Mouse (Mus musculus) limb, embryonic 10.5 days (tissue): ENCODE measurements around the gene Bhlhe23. TPM values are rescaled to one million over a fixed set of nuclear protein-coding genes. Genes with fewer than 3 reads are reported as not detected.

Source experiments
- DNase-seq: peaks from one replicate; pipeline ENCODE4 v3.0.0-alpha.2; 2017; ENCODE audit warnings: low spot score
- H3K27ac ChIP-seq: fragments of 300-500 bp; sonication (generic); 2 replicates; pipeline ENCODE4 v1.5.1; 2016; ENCODE audit warnings: mild to moderate bottlenecking
- H3K27me3 ChIP-seq: fragments of 300-500 bp; sonication (generic); 2 replicates; pipeline ENCODE4 v1.6.1; 2016; ENCODE audit warnings: low read depth, mild to moderate bottlenecking; ENCODE audit not compliant: poor library complexity, severe bottlenecking
- H3K36me3 ChIP-seq: fragments of 300-500 bp; sonication (generic); 2 replicates; pipeline ENCODE4 v1.6.1; 2016; ENCODE audit warnings: mild to moderate bottlenecking, moderate library complexity
- H3K4me1 ChIP-seq: fragments of 300-500 bp; sonication (generic); 2 replicates; pipeline ENCODE4 v1.6.1; 2016
- H3K4me3 ChIP-seq: fragments of 300-500 bp; sonication (generic); 2 replicates; pipeline ENCODE4 v1.5.1; 2016; ENCODE audit warnings: mild to moderate bottlenecking, moderate library complexity
- H3K9me3 ChIP-seq: fragments of 300-500 bp; sonication (generic); replicated peaks from 2 replicates; pipeline ENCODE4 v1.6.1; 2016; ENCODE audit warnings: mild to moderate bottlenecking
- WGBS: fragments of 180-500 bp; shearing (Covaris S2); methylation state at CpG from one replicate; pipeline ENCODE4 v1.1.7; 2016; 5-methylcytosine and 5-hydroxymethylcytosine counted together
- polyA plus RNA-seq: library from polyadenylated mRNA; unstranded; fragments of >200 nt; fragmentation: Nextera tagmentation; extraction: Ambion mirVana; gene quantifications from 2 replicates; pipeline ENCODE4 v1.2.1, GENCODE M21; 2016

The Bhlhe23 gene
- polyA plus RNA-seq, 1 experiment from 2014 or later: not detected

- H3K4me1 ChIP-seq: no peaks in the 10 kb centered on the region
- no peak overlapping the region for H3K27ac ChIP-seq
- no peak overlapping the region for H3K4me3 ChIP-seq
- 34% methylated on average over 2 of the region's 2 CpGs for WGBS
- no peak for DNase-seq
- no peaks in the 10 kb centered on the region for H3K9me3 ChIP-seq
- H3K36me3 ChIP-seq: no peaks in the 10 kb centered on the region
- H3K27me3 ChIP-seq: peaks cover 8% of the 10 kb centered on the region; the same call in 1 of the 2 replicates
Measured at GRCm38 (mm10) chr2:180756786-180757185, 19.9 kb downstream of the Bhlhe23 start.

DNA sequence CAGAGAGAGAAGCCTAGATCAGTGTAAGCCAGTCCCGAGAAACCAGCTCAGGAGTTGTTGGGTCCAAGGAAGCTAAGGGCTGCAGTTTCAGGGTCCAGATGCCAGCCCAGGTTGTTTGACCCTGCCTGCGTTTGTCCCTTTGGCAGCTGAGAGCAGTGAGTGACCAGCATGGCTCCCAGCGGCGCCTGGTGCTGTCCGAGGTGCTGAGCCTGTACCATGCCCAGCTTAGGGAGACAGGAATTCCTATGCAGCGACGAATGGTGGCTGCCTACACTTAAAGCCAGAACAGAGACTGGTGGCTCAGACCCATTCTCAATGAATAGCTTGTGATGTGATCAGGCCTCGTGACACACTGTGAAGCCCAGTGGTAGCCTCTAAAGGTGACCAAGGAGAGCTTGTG lies 20.8 kb downstream of the Bhlhe23 start:
- H3K4me3 ChIP-seq: no peak overlapping the region
- DNase-seq: peak; percentile 89
- no peaks in the 10 kb centered on the region for H3K4me1 ChIP-seq
- 2% methylated on average over 8 of the region's 8 CpGs for WGBS
- H3K36me3 ChIP-seq: no peaks in the 10 kb centered on the region
- no peak overlapping the region for H3K27ac ChIP-seq
- H3K27me3 ChIP-seq: peaks cover 8% of the 10 kb centered on the region; the same call in 1 of the 2 replicates
- H3K9me3 ChIP-seq: no peaks in the 10 kb centered on the region

GRCm38 (mm10) chr2:180754976-180755688 lies 21.6 kb downstream of the Bhlhe23 start:
- peaks cover 8% of the 10 kb centered on the region; the same call in 1 of the 2 replicates for H3K27me3 ChIP-seq
- DNase-seq: no peak
- no peak overlapping the region for H3K27ac ChIP-seq
- H3K36me3 ChIP-seq: no peaks in the 10 kb centered on the region
- WGBS: 73% methylated on average over 5 of the region's 5 CpGs
- no peaks in the 10 kb centered on the region for H3K9me3 ChIP-seq
- H3K4me3 ChIP-seq: no peak overlapping the region
- H3K4me1 ChIP-seq: no peaks in the 10 kb centered on the region

GRCm38 (mm10) chr2:180748904-180749303 lies 27.8 kb downstream of the Bhlhe23 start:
- no peak overlapping the region for H3K27ac ChIP-seq
- no peak for DNase-seq
- H3K9me3 ChIP-seq: no peaks in the 10 kb centered on the region
- H3K4me3 ChIP-seq: no peak overlapping the region
- H3K4me1 ChIP-seq: no peaks in the 10 kb centered on the region
- WGBS: 53% methylated on average over 5 of the region's 5 CpGs
- H3K27me3 ChIP-seq: peaks cover 7% of the 10 kb centered on the region; the same call in 1 of the 2 replicates
- no peaks in the 10 kb centered on the region for H3K36me3 ChIP-seq

- DNase-seq: no peak
- 45% methylated on average over 5 of the region's 5 CpGs for WGBS
- H3K27me3 ChIP-seq: peaks cover 7% of the 10 kb centered on the region; the same call in 1 of the 2 replicates
Measured at GRCm38 (mm10) chr2:180746569-180747192, 30.0 kb downstream of the Bhlhe23 start.

GRCm38 (mm10) chr2:180745248-180745927 lies 31.3 kb downstream of the Bhlhe23 start:
- WGBS: 37% methylated on average over 17 of the region's 17 CpGs
- Histone ChIP-seq H3K4me1 (no peaks in the 10 kb centered on the region), H3K9me3 (no peaks in the 10 kb centered on the region), H3K36me3 (no peaks in the 10 kb centered on the region), H3K27ac (no peak overlapping the region), H3K27me3 (peaks cover 7% of the 10 kb centered on the region; the same call in 1 of the 2 replicates), H3K4me3 (no peak overlapping the region)
- DNase-seq: peak; percentile 90

More at GRCm38 (mm10) chr2:180746569-180747192, 30.0 kb downstream of the Bhlhe23 start:
- H3K9me3 ChIP-seq: no peaks in the 10 kb centered on the region
- H3K36me3 ChIP-seq: no peaks in the 10 kb centered on the region
- no peak overlapping the region for H3K4me3 ChIP-seq
- H3K27ac ChIP-seq: no peak overlapping the region
- H3K4me1 ChIP-seq: no peaks in the 10 kb centered on the region

DNA sequence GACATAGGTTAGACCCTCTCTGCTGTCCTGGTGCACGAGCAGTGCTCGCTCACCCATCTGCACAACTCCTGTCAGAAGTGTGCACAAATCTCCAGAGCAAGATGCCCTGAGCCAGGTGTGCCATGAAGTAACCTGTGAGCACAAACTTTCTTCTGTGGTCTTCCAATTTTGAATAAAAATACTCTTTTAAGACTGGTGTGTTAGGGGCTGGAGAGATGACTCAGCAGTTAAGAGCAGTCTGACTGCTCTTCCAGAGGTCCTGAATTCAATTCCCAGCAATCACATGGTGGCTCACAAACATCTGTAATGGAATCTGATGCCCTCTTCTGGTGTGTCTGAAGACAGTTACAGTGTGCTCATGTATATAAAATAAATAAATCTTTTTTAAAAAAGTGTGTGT lies 33.4 kb downstream of the Bhlhe23 start:
- H3K27ac ChIP-seq: no peak overlapping the region
- H3K4me3 ChIP-seq: no peak overlapping the region
- no peaks in the 10 kb centered on the region for H3K36me3 ChIP-seq
- no peaks in the 10 kb centered on the region for H3K9me3 ChIP-seq
- DNase-seq: no peak
- H3K4me1 ChIP-seq: no peaks in the 10 kb centered on the region
- 96% methylated on average over 2 of the region's 2 CpGs for WGBS
- H3K27me3 ChIP-seq: peaks cover 7% of the 10 kb centered on the region; the same call in 1 of the 2 replicates

DNA sequence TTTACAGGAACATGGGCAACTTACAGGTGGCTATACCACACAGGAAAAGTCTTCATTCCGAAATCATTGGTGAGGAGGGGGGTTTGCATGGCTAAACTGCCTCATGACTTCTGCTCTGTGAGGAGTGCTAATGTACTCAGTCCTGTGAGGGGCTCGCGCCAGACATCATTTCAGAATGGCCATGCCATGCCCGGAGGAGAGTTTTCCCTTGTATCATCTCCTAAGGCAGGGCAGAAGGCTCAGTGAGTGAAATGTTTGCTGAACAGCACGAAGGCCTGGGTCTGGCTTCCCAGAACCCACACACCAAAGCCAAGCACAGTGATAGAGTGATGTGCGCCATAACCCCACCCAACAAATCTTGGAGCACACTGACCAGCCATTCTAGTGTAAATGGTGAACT lies 33.9 kb downstream of the Bhlhe23 start:
- H3K27ac ChIP-seq: no peak overlapping the region
- no peaks in the 10 kb centered on the region for H3K36me3 ChIP-seq
- H3K4me3 ChIP-seq: no peak overlapping the region
- no peaks in the 10 kb centered on the region for H3K4me1 ChIP-seq
- peaks cover 7% of the 10 kb centered on the region; the same call in 1 of the 2 replicates for H3K27me3 ChIP-seq
- 85% methylated on average over 6 of the region's 6 CpGs for WGBS
- no peak for DNase-seq
- no peaks in the 10 kb centered on the region for H3K9me3 ChIP-seq

DNA sequence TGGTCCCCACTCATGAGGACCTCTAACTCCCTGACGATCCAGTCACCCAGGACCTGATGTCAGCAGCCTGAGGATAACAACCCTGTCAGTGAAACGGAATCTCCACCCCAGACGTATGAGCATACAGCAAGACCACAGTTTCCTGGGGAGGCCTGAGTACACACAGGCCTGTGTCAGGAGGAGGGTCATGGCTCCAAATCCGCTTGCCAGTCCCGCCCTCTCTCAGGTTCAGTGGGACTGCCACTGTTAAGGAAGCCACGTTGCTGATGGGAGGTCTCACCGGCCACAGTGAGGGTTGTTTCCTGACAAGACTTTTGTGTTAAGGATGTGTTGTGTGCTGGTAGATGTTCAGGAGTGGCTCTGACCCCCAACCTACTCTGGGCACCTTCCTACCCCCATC lies 35.3 kb downstream of the Bhlhe23 start:
- Histone ChIP-seq H3K9me3 (no peaks in the 10 kb centered on the region), H3K27me3 (peaks cover 7% of the 10 kb centered on the region; the same call in 1 of the 2 replicates), H3K27ac (no peak overlapping the region), H3K36me3 (no peaks in the 10 kb centered on the region), H3K4me3 (no peak overlapping the region), H3K4me1 (no peaks in the 10 kb centered on the region)
- 84% methylated on average over 7 of the region's 7 CpGs for WGBS
- no peak for DNase-seq

- Histone ChIP-seq H3K27me3 (no peaks in the 10 kb centered on the region), H3K36me3 (no peaks in the 10 kb centered on the region), H3K4me3 (no peak overlapping the region), H3K4me1 (no peaks in the 10 kb centered on the region), H3K27ac (no peak overlapping the region), H3K9me3 (no peaks in the 10 kb centered on the region)
- 18% methylated on average over 3 of the region's 3 CpGs for WGBS
- no peak for DNase-seq
Measured at GRCm38 (mm10) chr2:180740349-180740748, 36.4 kb downstream of the Bhlhe23 start.

DNA sequence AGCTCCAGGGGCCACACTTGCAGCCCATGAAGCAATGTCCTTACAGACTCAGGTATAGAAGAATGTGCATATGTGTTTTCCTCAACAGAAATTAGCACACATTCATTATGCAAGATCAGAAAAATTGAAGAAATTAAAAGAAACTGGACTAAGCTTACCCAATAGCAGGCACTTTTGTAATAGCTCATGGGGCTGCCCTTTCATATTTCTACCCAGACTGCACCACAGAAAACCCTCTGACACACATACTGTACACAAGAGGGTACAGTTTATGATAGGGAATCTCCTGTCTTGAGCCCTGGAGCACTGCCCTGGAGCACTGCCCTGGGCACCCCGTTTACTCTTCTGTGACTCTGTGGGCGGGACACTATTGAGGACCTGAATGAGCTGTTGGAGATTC lies 38.7 kb downstream of the Bhlhe23 start:
- WGBS: 79% methylated on average over 2 of the region's 2 CpGs
- Histone ChIP-seq H3K27me3 (no peaks in the 10 kb centered on the region), H3K9me3 (no peaks in the 10 kb centered on the region), H3K4me3 (no peak overlapping the region), H3K4me1 (no peaks in the 10 kb centered on the region), H3K36me3 (no peaks in the 10 kb centered on the region), H3K27ac (no peak overlapping the region)
- DNase-seq: no peak

- Histone ChIP-seq H3K27ac (no peak overlapping the region), H3K9me3 (no peaks in the 10 kb centered on the region), H3K4me3 (no peak overlapping the region), H3K36me3 (no peaks in the 10 kb centered on the region), H3K4me1 (no peaks in the 10 kb centered on the region; the same call in 1 of the 2 replicates), H3K27me3 (no peaks in the 10 kb centered on the region)
- WGBS: 77% methylated on average over 7 of the region's 7 CpGs
- DNase-seq: no peak
Measured at GRCm38 (mm10) chr2:180735232-180735631, 41.5 kb downstream of the Bhlhe23 start.

GRCm38 (mm10) chr2:180731984-180732383 lies 44.7 kb downstream of the Bhlhe23 start:
- H3K4me3 ChIP-seq: no peak overlapping the region
- H3K27ac ChIP-seq: no peak overlapping the region
- no peaks in the 10 kb centered on the region for H3K9me3 ChIP-seq
- H3K4me1 ChIP-seq: peaks cover 8% of the 10 kb centered on the region; the same call in 1 of the 2 replicates
- no peaks in the 10 kb centered on the region; the same call in 1 of the 2 replicates for H3K27me3 ChIP-seq
- no peaks in the 10 kb centered on the region for H3K36me3 ChIP-seq
- 65% methylated on average over 6 of the region's 6 CpGs for WGBS
- DNase-seq: no peak
